Mouse (Mus musculus): ENCODE results near the gene Hist1h2bl.
A peak's percentile ranks its signal among the peaks of the same experiment; 100 is the strongest.

Gene Hist1h2bl

DNA sequence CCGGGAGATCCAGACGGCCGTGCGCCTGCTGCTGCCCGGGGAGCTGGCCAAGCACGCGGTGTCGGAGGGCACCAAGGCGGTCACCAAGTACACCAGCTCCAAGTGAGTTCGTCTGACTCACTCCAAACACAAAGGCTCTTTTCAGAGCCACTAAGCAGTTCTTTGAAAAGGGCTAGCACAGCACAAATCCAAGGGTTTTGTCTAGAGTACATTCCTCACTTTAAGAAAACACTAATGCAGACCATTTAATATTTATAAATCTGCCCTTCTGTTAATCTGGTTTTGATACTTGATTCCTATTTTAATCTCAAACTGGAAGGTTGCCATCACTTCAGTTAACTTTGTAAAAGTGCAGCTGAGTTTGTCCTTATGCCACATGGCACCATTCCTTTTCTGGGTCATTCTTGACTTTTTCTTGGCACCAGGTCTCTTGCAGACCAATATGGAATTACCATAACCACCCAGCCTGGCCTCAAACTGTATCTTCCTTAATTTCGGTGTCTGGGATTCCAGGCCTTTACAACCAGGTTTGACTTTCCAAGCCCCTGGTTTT lies 6.5 kb upstream of the Hist1h2bl start:
- peak; percentile 35 for DNase-seq (ENCODE audit: low read depth)

DNA sequence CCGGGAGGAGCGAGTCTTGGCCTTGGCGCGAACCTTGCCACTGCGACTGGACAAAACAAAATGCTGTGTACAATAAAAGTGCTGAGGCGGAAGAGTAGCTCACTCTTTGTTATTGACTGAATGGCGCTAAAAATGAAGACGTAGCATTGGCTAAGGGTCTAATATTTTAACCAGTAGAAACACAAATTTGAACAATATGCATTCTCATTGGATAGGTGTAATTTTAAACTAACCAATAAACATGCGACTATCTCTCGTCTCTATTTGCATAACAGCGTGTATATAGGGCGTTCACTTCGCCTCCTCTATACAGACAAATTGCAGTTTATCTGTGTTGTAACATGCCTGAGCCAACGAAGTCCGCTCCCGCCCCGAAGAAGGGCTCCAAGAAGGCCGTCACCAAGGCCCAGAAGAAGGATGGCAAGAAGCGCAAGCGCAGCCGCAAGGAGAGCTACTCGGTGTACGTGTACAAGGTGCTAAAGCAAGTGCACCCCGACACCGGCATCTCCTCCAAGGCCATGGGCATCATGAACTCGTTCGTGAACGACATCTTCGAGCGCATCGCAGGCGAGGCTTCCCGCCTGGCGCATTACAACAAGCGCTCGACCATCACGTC lies 5.9 kb upstream of the Hist1h2bl start, which contains the start of gene Hist1h2bm:
TSS of gene Hist1h2bm (plus strand) at position 288 of the 616 bp plus-strand sequence.
- peak; percentile 88 for DNase-seq (ENCODE audit: low read depth)

DNA sequence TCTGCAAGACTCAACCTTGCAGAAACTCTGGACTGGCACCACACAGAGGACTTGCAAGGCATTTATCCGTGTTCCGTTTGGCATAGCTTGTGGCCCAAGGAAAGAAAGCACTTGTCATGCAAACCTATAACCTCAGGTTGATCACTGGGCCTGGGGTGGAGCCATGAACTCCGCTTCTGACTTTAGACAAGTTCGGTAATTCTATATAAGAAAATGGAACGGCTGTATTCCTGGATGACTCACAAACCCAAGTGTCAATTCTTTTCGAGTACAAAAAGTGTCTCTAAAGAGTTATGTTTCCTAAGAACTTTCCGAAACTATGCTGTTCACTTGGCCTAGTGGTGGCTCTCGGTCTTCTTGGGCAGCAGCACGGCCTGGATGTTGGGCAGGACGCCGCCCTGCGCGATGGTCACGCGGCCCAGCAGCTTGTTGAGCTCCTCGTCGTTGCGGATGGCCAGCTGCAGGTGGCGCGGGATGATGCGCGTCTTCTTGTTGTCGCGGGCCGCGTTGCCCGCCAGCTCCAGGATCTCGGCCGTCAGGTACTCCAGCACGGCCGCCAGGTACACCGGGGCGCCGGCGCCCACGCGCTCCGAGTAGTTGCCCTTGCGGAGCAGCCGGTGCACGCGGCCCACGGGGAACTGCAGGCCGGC lies 5.3 kb upstream of the Hist1h2bl start:
- peak; percentile 8 for DNase-seq (ENCODE audit: low read depth)

DNA sequence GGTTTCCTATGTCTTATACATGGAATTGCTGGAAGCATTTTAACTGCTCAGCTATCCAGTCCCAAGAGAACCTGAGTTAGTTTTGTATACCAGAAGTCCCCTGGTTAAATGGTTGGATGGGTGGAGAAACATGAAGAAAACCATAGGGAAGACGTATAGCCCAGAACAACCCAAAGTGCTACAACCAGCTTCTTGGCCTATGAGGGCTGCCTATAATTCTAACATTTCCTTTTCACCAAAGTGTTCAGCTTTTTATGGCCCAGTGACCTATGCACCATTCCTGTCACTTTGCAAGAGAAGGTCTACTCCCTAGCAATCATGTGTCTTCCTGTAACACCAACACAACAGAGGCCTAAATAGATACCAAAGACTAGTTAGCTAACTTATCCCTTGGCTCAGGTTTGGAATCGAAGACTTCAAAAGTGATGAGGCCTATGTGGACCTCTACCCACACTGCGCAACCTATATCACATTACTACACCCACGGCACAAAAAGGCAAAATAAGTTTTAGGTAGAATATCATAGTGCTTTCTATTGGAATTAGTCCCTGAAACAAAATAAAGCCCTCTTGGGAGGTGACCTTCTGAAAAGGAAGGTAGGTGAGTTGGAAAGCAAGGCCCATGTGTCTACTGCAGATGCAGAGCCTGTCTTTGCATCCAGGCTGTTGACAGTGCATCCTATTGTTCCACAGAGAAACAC lies 2.6 kb upstream of the Hist1h2bl start:
- DNase-seq (ENCODE audit: low read depth): peak; percentile 9

DNA sequence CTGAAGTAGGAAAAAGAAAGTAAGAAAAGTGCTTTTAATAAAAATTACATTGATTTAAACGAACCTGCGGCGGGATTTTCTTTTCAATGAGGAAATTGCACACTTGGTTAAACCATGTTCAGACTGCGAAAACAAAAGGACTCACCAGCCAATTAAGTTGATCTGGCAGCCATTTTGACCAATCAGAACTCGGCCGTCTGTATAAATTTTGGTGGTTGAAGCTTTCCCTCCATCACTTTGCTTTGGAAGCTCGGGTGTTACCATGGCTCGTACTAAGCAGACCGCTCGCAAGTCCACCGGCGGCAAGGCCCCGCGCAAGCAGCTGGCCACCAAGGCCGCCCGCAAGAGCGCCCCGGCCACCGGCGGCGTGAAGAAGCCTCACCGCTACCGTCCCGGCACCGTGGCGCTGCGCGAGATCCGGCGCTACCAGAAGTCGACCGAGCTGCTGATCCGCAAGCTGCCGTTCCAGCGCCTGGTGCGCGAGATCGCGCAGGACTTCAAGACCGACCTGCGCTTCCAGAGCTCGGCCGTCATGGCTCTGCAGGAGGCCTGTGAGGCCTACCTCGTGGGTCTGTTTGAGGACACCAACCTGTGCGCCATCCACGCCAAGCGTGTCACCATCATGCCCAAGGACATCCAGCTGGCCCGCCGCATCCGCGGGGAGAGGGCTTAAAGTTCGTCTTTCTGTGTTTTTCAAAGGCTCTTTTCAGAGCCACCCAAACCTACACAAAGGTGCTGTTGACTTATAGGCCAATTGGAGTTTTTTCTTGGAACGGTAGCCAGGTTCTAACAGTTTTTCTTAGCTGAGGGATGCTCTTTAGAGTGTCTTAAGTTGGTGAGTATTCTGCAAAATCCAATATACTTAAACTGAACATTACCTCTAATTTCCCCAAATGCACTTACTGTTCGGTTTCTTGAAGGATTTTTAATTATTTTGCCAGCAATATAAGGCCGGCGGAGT lies 1.7 kb upstream of the Hist1h2bl start, which contains the start of gene Hist1h3h:
TSS of gene Hist1h3h (plus strand) at position 263 of the 961 bp plus-strand sequence.
- DNase-seq (ENCODE audit: low read depth): peak; percentile 89

DNA sequence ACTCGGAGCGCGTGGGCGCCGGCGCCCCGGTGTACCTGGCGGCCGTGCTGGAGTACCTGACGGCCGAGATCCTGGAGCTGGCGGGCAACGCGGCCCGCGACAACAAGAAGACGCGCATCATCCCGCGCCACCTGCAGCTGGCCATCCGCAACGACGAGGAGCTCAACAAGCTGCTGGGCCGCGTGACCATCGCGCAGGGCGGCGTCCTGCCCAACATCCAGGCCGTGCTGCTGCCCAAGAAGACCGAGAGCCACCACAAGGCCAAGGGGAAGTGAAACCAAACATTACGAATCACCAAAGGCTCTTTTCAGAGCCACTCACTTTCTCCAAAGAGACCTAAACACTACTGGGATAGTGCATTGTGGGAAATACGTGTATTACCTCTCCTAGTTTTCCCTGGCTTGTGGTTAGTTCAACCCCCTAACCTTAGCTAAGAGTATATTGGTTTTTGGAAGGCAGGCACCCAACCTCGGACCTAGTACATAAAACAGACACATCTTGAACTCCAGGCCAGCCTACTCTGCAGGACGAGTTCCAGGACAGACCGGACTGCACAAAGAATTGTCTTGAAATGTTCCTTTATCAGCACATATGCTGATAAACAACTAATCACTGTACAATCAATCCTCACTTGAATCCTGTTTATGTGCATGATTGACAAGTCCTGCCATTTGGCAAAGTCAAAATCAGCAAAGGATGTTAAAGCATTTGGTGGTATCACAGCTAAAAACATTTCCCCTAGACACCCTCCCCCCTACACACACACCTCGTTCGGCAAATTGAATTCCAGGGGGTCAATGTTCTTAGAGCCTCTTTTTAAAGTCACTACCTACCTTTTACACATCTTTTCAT lies 823 bp upstream of the Hist1h2bl start:
- DNase-seq (ENCODE audit: low read depth): peak; percentile 30

DNA sequence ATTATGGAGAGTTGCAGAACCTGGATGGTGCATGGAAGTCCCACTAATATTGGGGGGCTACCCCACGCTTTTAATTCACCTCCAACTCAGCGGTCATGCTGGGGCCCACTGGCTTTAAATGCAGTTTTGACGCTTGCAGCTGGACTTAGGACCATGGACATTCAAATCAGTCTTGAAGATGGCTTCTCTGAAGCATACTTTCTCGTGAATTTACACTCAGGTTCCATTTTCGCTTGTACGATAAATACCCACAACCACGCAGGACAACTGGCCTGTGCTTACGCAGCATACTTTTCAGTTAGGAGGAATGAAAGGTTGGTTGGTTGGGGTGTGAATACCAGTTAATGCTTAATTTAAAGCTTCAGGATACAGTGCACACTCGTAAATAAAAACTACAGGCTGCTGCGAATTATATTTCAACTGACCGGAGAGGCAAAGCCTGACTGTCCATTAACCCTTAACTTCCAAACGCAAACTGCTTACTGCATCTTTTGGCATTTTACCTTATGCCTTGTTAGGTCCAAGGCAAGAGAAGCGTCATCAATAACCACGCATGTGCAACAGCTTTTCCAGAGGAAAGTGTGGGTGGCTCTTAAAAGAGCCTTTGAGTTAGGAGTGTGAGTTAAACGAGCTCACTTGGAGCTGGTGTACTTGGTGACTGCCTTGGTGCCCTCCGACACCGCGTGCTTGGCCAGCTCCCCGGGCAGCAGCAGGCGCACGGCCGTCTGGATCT lies 646 bp downstream of the Hist1h2bl start:
- DNase-seq (ENCODE audit: low read depth): peak; percentile 28

DNA sequence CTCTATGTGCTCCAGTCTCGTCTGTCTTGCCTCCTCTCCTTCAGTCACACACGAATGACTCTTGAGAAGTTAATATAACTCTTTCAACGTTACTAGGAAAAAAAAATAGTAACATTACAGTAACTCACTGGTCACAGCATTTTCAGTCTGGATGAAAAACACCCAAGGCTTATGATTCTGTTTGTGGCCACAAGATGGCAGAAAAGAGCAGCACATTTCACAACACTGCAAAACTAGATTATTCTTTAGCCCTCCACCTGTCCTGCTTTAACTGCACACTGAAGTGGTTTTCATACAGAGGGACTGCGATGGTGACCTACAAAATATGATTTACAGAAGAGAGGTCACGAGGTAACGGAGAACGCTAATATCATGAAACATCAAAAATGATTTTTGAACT lies 1.2 kb downstream of the Hist1h2bl start:
- peak; percentile 81 for DNase-seq (ENCODE audit: low read depth)

DNA sequence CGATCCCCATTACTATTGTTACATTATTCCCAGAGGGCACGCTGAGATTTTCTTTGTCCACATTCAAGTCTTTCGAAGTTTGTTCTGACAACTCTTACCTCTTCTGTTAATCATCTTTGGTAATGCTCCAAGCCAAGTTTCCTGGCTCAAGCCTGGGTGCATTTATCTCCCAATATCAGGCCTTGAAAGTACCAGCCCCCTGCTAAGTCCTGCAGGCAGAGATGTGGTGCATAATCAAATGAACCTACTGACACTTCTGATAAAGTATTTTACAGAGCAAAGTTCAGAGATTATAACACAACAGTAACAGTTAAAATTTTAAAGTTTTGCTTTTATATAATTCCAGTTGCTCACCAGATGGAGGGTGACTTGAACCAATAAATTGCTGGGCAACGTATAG lies 4.2 kb downstream of the Hist1h2bl start:
- no peak for DNase-seq (ENCODE audit: low read depth)

DNA sequence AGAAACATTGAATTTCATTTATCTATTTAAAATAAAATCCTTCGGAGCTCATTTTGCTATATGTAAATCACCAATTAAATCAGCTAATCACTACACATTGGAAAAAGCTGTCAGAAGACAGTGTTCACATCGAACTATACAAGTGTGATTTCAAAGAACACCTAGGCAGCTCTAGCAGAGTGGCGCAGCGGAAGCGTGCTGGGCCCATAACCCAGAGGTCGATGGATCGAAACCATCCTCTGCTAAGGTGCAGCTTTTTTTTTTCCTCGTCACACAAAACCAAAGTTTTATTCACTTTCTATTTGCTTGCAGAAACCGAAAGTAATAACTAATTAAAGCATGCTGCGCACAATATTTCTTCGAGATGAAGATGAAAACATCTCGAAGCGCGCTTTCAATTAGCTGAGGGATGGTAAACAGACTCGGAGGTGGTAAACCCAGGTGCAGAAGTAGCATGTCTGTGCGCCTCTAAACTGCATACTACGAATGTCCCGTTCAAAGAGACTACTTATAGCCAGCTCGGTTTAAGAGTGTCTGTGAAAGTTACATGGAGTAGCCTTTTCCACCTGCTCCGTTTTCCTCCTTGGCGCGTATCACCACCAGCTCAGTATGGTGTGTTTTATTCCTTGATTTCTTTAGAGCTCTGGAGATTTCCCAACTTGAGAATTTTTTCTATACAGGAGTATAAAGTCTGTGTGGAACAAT lies 5.0 kb downstream of the Hist1h2bl start:
- DNase-seq (ENCODE audit: low read depth): peak; percentile 80

DNA sequence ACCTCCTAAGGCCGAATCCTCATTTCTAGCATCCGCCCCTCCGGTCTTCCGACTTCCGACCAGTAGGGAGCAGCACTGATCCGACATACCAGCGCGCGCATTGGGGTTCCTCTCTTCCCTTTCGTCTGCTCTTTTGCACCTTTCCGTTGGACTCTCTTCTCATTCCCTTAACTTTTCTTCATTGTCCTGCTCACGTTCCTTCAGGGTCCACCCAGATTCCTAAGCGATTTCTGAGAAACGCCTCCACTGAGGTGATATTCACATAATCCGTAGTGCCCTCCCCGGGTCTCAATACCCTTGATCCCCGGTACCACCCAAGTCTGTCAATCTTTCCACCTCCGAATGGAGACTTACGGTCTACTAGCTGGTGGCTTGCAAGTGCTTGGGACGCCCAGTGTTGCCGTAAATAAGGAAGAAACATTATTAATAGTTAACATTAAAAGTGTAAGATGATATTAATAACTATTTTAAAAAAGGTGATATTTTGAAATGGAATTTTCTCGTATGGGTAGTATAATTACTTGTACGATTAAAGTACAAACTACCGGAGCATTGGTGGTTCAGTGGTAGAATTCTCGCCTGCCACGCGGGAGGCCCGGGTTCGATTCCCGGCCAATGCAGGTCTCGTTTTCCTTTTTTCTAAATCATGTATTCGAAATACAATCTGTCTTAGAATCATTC lies 5.8 kb downstream of the Hist1h2bl start:
- peak; percentile 89 for DNase-seq (ENCODE audit: low read depth)

DNA sequence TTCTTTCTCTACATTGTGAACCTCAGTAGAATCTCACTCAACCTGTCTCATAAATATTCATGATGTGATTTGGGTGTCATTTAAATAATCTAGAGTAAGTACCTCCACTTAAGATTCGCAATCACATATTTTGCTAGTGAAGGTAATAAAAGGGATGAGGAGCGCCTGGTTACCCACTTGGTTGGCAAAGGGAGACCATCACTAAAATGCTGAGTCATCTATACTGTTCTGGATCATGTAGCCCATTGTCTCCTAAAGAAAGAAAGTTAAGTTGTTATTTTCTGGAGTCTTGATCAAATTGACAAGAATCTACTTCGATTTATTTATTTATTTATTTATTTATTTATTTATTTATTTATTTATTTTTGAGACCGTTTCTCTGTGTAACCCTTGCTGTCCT lies 9.3 kb downstream of the Hist1h2bl start:
- no peak for DNase-seq (ENCODE audit: low read depth)

DNA sequence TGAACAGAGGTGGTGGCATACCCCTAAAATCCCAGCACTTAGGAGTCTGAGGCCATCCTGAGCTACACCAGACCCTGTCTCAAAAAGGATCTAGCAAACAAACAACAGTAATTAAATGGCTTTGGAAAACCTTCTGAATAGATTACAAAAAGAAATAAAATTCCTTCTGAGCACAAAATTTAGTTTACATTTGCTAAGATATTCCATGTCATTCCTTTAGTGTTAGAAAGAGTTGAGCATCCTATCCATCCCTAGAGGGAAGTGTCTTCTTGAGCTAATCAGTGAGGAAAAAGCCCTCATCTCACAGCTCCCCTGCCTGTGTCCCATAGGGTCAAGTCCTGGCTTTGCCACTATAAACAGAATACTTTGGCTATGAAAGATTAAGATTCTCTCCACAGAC lies 18.1 kb downstream of the Hist1h2bl start, which contains the start of gene Olfr1359:
TSS of gene Olfr1359 (plus strand) at position 301 of the 400 bp plus-strand sequence.
- no peak for DNase-seq (ENCODE audit: low read depth)

DNA sequence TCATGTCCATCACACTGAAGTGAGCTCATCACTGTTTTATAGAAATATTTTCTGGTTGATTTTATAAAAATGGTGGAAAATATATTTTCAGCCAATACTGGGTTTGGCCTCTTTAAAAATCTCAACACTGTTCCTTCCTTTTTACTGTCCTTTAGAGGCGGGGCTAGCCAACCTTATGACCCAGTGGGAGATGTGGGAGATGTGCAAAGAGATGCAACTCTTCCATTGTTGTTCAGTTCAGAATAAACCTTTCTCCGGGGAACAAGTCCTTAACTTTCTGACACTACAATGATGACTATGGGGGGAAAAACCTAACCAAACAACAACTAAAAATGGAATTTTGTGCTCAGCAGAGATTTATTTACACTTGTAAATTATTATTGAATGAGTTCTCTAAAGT lies 38.6 kb downstream of the Hist1h2bl start, which contains the start of gene Olfr1360:
TSS of gene Olfr1360 (minus strand) at position 101 of the 400 bp plus-strand sequence.
- DNase-seq (ENCODE audit: low read depth): no peak

All from NIH3T3 (cell line).